Mouse (Mus musculus): ENCODE data around the gene Spsb2.
"Not testable (repeated sequence)": the region's sequence is repeated elsewhere in the genome, so short reads cannot be mapped to it uniquely, and the experiment has no call there.

Gene Spsb2

GRCm38 (mm10) chr6:124803691-124804090, 4.8 kb upstream of the Spsb2 start:
- not testable (repeated sequence) for DNase-seq

- DNase-seq = no peak
These were observed 4.1 kb upstream of the Spsb2 start for GRCm38 (mm10) chr6:124804341-124804740.

- DNase-seq = peak; percentile 96
These were observed 2.8 kb upstream of the Spsb2 start for GRCm38 (mm10) chr6:124805341-124806321.

- no peak for DNase-seq
These were observed 1.9 kb upstream of the Spsb2 start for GRCm38 (mm10) chr6:124806446-124807140.

GRCm38 (mm10) chr6:124807366-124807765, 1.1 kb upstream of the Spsb2 start:
- DNase-seq = no peak

GRCm38 (mm10) chr6:124807986-124808357, 489 bp upstream of the Spsb2 start:
- no peak for DNase-seq

GRCm38 (mm10) chr6:124809052-124809774, 752 bp downstream of the Spsb2 start:
- peak; percentile 91 for DNase-seq

- DNase-seq = no peak
These were observed 1.5 kb downstream of the Spsb2 start for GRCm38 (mm10) chr6:124809775-124810538.

GRCm38 (mm10) chr6:124810566-124811402, 2.3 kb downstream of the Spsb2 start:
- DNase-seq = not testable (repeated sequence)

GRCm38 (mm10) chr6:124811403-124811665, 2.9 kb downstream of the Spsb2 start:
- DNase-seq = no peak

GRCm38 (mm10) chr6:124811701-124812560, 3.5 kb downstream of the Spsb2 start:
- DNase-seq = no peak

- no peak for DNase-seq
These were observed 4.4 kb downstream of the Spsb2 start for GRCm38 (mm10) chr6:124812848-124813247.

GRCm38 (mm10) chr6:124813496-124813895, 5.0 kb downstream of the Spsb2 start:
- DNase-seq = peak; percentile 73

GRCm38 (mm10) chr6:124813933-124814332, 5.5 kb downstream of the Spsb2 start, which contains the start of gene Tpi1:
Gene Tpi1, minus strand, starts transcription at chr6:124814296.
- DNase-seq = peak; percentile 94

- DNase-seq = no peak
These were observed 6.0 kb downstream of the Spsb2 start for GRCm38 (mm10) chr6:124814448-124814847.

- no peak for DNase-seq
These were observed 6.7 kb downstream of the Spsb2 start for GRCm38 (mm10) chr6:124814858-124815774.

GRCm38 (mm10) chr6:124816611-124817010, 8.2 kb downstream of the Spsb2 start:
- DNase-seq = no peak

- DNase-seq = no peak
These were observed 8.7 kb downstream of the Spsb2 start for GRCm38 (mm10) chr6:124817125-124817524.

- DNase-seq = no peak
These were observed 9.1 kb downstream of the Spsb2 start for GRCm38 (mm10) chr6:124817563-124817962.
